Mouse (Mus musculus): ENCODE results near the gene Osbpl6.

Osbpl6 gene

DNA sequence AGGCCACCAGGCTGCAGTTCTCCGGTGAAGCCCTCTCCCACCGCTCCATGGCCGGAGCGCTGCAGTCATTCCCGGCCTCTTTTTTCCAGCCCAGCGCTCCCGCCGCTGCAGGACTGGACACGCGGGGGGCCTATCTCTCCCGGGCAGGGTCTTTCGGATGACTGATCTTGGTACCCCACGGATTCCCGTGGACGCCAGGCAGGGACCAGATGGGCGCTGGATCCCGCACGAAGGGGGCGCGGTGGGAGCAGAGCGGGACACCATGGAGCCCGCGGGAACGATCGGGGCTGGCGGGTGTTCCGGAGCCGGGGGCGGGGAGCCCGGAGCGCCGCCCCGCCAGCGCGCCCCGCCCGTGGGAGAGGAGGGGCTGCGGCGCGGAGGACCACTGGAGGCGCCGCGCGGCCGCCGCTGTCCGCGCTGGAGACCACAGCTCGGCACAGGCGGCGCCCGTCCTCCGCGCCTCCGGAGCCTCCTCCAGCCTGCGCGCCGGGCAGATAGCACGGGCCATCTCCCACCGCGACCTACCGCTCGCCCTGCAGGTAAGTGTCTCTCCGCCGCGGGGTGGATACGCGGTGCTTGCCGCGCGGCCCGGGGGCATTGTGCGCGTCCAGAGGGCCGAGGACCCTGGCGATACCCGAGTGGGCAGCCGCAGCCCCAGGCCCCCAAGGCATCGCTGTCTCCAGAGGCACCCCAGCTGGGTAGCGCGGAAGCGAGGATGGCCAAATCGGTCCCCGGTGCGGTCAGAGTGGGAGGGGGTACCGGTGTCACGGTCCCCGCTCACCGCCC, at the start of gene Osbpl6:
Osbpl6 (plus strand) TSS at position 358 of the 786 bp plus-strand sequence.
- in situ Hi-C loops (cut with MseI, MboI) = no loop called here

- in situ Hi-C loops (cut with MseI, MboI) = loop anchor here in 1 of 2 experiments (25.0 kb wide), 1 partner anchor 252 kb away; no protein-coding TSS in a partner anchor
Observed at GRCm38 (mm10) chr2:76360226-76360625, 46.1 kb upstream of the Osbpl6 start, which contains the start of gene Cyct. Gene Cyct (minus strand): TSS chr2:76360450.

- in situ Hi-C loops (cut with MseI, MboI) = loop anchor here in 1 of 2 experiments (25.0 kb wide), 1 partner anchor 250 kb away; no protein-coding TSS in a partner anchor
Observed at GRCm38 (mm10) chr2:76362111-76362510, 44.2 kb upstream of the Osbpl6 start.

DNA sequence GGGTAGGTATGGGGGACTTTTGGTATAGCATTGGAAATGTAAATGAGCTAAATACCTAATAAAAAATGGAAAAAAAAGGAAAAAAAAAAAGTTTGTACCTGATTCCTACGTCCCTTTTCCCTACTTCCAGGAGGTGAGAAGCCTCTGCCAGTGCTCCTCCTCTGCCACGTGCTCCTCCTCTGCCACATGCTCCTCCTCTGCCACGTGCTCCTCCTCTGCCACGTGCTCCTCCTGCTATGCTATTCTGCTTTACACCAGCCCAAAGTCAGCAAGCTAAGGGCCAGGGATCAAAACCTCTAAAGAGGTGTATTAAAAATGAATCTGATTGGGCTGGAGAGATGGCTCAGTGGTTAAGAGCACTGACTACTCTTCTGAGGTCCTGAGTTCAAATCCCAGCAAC, 40.5 kb upstream of the Osbpl6 start:
- in situ Hi-C loops (cut with MseI, MboI) = loop anchor here in 1 of 2 experiments (25.0 kb wide), 1 partner anchor 246 kb away; no protein-coding TSS in a partner anchor

- in situ Hi-C loops (cut with MseI, MboI) = loop anchor here in 1 of 2 experiments (25.0 kb wide), 1 partner anchor 245 kb away; no protein-coding TSS in a partner anchor
Observed at GRCm38 (mm10) chr2:76367188-76367922, 39.0 kb upstream of the Osbpl6 start.

DNA sequence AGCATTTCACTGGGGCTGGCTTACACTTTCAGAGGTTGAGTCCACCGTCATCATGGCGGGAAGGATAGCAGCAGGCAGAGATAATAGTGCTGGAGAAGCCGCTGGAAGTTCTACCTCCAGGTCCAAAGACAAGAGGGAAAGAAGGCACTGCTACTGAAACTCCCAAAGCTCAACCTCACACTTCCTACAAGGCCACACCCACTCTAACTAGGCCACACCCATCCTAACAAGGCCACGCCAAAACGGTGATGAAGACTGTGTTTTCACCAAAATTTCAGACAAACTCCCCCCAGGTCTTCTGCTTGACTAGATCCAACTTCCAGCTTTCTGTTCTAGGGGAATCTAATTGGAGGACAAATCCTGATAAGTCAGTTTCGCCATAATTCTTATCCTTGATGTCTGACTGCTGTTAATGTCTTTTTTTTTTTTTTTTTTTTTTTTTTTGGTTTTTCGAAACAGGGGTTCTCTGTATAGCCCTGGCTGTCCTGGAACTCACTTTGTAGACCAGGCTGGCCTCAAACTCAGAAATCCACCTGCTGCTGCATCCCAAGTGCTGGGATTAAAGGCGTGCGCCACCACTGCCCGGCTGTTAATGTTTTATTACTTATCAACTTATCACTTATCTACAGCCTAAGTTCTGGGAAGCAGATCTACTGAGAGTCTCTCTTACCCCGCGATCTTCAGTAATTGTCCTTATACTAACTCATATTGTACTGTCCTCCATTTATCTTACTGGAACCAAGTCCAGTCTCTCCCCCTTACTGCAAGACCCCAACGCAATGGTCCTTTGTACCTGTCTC, 37.2 kb upstream of the Osbpl6 start:
- in situ Hi-C loops (cut with MseI, MboI) = loop anchor here in 1 of 2 experiments (25.0 kb wide), 1 partner anchor 243 kb away; no protein-coding TSS in a partner anchor

GRCm38 (mm10) chr2:76369821-76370655, 36.3 kb upstream of the Osbpl6 start, which contains the start of gene Rbm45:
Gene Rbm45 (plus strand): TSS chr2:76369984.
- in situ Hi-C loops (cut with MseI, MboI) = loop anchor here (10.0 to 25.0 kb wide), 2 partner anchors 242 to 255 kb away; no protein-coding TSS in a partner anchor

- in situ Hi-C loops (cut with MseI, MboI) = loop anchor here (10.0 to 25.0 kb wide), 2 partner anchors 242 to 254 kb away; no protein-coding TSS in a partner anchor
Observed at GRCm38 (mm10) chr2:76370656-76370922, 35.7 kb upstream of the Osbpl6 start.

GRCm38 (mm10) chr2:76372244-76372643, 34.1 kb upstream of the Osbpl6 start:
- in situ Hi-C loops (cut with MseI, MboI) = loop anchor here (10.0 to 25.0 kb wide), 2 partner anchors 240 to 253 kb away; no protein-coding TSS in a partner anchor

- in situ Hi-C loops (cut with MseI, MboI) = loop anchor here (10.0 to 25.0 kb wide), 2 partner anchors 238 to 250 kb away; no protein-coding TSS in a partner anchor
Observed at GRCm38 (mm10) chr2:76374544-76375206, 31.6 kb upstream of the Osbpl6 start.

DNA sequence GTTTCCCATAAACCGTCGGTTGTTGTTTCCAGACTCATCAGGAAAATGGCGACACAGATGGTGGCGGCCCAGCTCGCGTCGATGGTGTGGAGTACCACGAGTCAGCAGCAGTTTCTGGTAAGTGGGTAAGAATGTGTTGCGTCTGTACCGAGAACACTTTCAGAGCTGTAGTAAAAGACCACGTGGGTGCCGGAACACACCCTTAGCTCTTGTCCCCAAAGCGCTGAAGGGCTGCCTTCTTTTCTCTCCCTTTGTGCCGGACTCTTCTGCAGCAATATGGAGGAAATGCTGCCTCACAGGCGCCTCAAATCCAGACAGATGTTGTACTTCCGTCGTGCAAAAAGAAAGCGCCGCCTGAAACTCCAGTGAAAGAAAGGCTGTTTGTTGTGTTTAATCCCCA, 27.7 kb upstream of the Osbpl6 start:
- in situ Hi-C loops (cut with MseI, MboI) = loop anchor here in 1 of 2 experiments (10.0 kb wide), 1 partner anchor 246 kb away; no protein-coding TSS in a partner anchor

DNA sequence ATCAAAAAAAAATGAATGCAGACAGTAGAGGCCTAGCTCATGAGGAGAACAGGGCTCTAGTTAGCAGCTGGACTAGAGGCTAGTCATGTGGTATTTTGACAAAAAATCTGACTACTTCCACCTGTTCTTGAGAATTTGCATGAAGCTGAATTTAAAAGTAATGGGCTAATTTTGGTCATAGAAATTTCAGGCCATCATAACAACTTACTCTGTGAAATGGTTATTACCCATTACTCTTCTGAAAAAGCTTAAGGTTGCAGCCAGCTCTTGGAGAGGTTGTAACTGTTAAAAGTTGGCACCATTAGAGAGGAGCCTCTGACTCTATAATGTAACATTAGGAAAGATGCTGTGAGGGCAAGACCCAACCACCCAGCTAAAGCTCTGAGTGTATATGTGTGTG, 19.8 kb upstream of the Osbpl6 start:
- in situ Hi-C loops (cut with MseI, MboI) = no loop called here

DNA sequence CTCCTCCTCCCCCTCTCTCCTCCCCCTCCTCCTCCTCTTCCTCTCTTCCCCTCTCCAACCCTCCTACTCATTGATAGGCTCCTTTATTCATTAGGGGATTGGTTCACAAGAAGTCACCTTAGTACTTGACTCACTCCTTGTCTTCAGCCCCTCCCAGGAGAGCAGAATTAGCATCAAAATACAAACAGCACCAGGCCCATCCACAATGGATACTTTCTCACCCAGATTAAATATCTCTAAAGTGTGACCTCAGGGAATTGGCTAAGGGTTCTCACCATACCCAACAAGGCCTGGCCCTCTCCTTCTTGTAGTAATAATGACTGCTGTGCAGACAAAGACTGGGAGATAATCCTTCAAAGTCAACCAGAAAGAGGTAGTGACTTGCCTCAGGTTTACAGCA, 6.1 kb upstream of the Osbpl6 start:
- in situ Hi-C loops (cut with MseI, MboI) = no loop called here

- in situ Hi-C loops (cut with MseI, MboI) = no loop called here
Observed at GRCm38 (mm10) chr2:76405596-76406150, 635 bp upstream of the Osbpl6 start.

GRCm38 (mm10) chr2:76406937-76407441, 681 bp downstream of the Osbpl6 start:
- in situ Hi-C loops (cut with MseI, MboI) = no loop called here

DNA sequence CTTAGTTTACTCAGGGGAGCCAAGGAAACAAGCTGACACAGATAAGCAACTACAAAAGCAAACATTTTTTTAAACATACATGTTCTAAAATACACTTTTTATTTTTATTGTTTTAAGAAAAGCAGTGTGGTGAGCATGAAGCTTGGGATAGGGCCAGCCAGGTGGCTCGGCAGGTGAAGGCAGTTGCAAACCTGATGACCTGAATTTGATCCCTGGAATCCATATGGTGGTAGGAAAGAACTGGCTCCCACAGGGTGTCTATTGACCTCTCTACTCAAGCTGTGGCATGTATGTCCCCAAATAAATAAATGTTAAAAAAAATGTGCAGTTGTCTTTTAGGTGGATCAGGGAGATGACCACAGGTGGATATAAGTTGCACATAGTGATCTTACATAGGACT, 3.2 kb downstream of the Osbpl6 start:
- in situ Hi-C loops (cut with MseI, MboI) = no loop called here

- in situ Hi-C loops (cut with MseI, MboI) = no loop called here
Observed at GRCm38 (mm10) chr2:76409986-76410385, 3.7 kb downstream of the Osbpl6 start.

GRCm38 (mm10) chr2:76412924-76413323, 6.6 kb downstream of the Osbpl6 start:
- in situ Hi-C loops (cut with MseI, MboI) = no loop called here

- in situ Hi-C loops (cut with MseI, MboI) = no loop called here
Observed at GRCm38 (mm10) chr2:76417446-76418141, 11.3 kb downstream of the Osbpl6 start.
